Mouse (Mus musculus): Measurements from ENCODE around the gene Zbtb21. TPM values are rescaled to one million over a fixed set of nuclear protein-coding genes. Genes with fewer than 3 reads are reported as not detected.

Zbtb21 gene
- total and polyA plus RNA-seq, 2 experiments from 2014 or later = 8.7 to 28.7 TPM

GRCm38 (mm10) chr16:97958401-97958973 is 3.9 kb downstream of the Zbtb21 start:
- peaks cover 5% of the 10 kb centered on the region; the same call in 1 of the 2 replicates for H3K36me3 ChIP-seq (ENCODE audit: insufficient read depth, low read length)
- no peak overlapping the region for H3K4me3 ChIP-seq (ENCODE audit: low read length)
- no peak overlapping the region for H3K27ac ChIP-seq
- H3K27me3 ChIP-seq (ENCODE audit: insufficient read depth, low read length) = no peaks in the 10 kb centered on the region
- ATAC-seq (no peak), DNase-seq (ENCODE audit: low spot score) (no peak)
- no peak for TF ChIP-seq CTCF (IDR thresholded peaks at IDR 0.05; ENCODE audit: low read depth)
- no peak overlapping the region for H3K9ac ChIP-seq (replicated peaks; ENCODE audit: low read length)
- H3K9me3 ChIP-seq (ENCODE audit: low read length) = no peaks in the 10 kb centered on the region
- H3K4me2 ChIP-seq (ENCODE audit: low read depth, low read length) = no peak overlapping the region
- peaks cover 10% of the 10 kb centered on the region for H3K4me1 ChIP-seq (ENCODE audit: insufficient read depth, low read length)

- H3K27me3 ChIP-seq (ENCODE audit: insufficient read depth, low read length) = no peaks in the 10 kb centered on the region
- H3K9me3 ChIP-seq (ENCODE audit: low read length) = no peaks in the 10 kb centered on the region
- ATAC-seq = no peak
- peaks cover 8% of the 10 kb centered on the region for H3K36me3 ChIP-seq (ENCODE audit: insufficient read depth, low read length)
- H3K4me1 ChIP-seq (ENCODE audit: insufficient read depth, low read length) = peaks cover 10% of the 10 kb centered on the region
- no peak for DNase-seq (ENCODE audit: low spot score)
- no peak for TF ChIP-seq CTCF (IDR thresholded peaks at IDR 0.05; ENCODE audit: low read depth)
- H3K9ac ChIP-seq (replicated peaks; ENCODE audit: low read length) = no peak overlapping the region
- H3K27ac ChIP-seq = no peak overlapping the region
- no peak overlapping the region for H3K4me2 ChIP-seq (ENCODE audit: low read depth, low read length)
- no peak overlapping the region for H3K4me3 ChIP-seq (ENCODE audit: low read length)
Measured at GRCm38 (mm10) chr16:97957626-97958025, 4.8 kb downstream of the Zbtb21 start.

- 83% methylated on average over 2 of the region's 2 CpGs for WGBS
- H3K27me3 ChIP-seq (ENCODE audit: insufficient read depth, low read length) = no peaks in the 10 kb centered on the region
- no peak overlapping the region for H3K9ac ChIP-seq (replicated peaks; ENCODE audit: low read length)
- H3K4me1 ChIP-seq (ENCODE audit: insufficient read depth, low read length) = peaks cover 4% of the 10 kb centered on the region
- H3K9me3 ChIP-seq (ENCODE audit: low read length) = no peaks in the 10 kb centered on the region
- ATAC-seq (no peak), DNase-seq (ENCODE audit: low spot score) (no peak)
- TF ChIP-seq CTCF (IDR thresholded peaks at IDR 0.05; ENCODE audit: low read depth) = no peak
- peaks cover 21% of the 10 kb centered on the region for H3K36me3 ChIP-seq (ENCODE audit: insufficient read depth, low read length)
- H3K4me2 ChIP-seq (ENCODE audit: low read depth, low read length) = no peak overlapping the region
- H3K27ac ChIP-seq = no peak overlapping the region
- no peak overlapping the region for H3K4me3 ChIP-seq (ENCODE audit: low read length)
Measured at GRCm38 (mm10) chr16:97956011-97956410, 6.4 kb downstream of the Zbtb21 start.

DNA sequence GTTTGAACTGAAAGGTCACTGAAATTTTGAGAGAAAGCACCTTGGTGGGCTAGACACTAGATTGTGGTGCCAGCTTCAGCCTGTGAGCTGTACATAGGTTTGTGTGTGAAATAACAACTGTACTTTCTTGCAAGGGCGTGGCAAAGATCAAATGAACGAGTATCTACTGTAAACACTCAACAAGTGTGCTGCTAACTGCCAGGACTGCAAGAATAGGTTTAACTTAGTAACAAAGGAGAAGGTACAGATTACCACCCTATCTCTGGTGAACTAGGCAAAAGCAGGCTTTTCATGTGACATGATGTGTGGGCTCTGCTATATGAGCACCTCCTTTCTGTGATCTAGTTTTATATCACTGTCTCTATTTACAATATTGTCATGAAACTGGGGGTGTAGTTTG is 9.1 kb downstream of the Zbtb21 start:
- WGBS = 91% methylated on average over 2 of the region's 2 CpGs
- no peak for DNase-seq (ENCODE audit: low spot score)
- peaks cover 39% of the 10 kb centered on the region for H3K36me3 ChIP-seq (ENCODE audit: insufficient read depth, low read length)

DNA sequence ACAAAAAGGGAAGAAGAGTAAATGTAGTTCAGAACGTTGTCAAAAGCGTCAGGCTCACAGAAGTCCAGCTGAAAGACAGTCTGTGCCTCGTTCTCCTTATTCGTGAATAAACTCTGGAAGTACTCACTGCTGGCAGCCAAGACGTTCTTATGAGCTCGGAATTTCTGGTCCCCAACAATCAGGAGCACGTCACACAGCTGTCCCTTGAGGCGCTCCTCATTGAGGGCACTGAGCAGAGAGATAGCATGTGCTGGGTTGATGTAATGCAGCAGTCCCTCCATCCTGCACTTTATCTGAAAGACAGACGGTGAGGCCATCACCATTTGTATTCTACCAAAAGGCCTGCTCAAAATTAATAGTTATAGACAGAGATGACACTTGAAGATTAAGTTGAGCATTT is 9.6 kb downstream of the Zbtb21 start:
- H3K27ac ChIP-seq = no peak overlapping the region
- no peak overlapping the region for H3K4me3 ChIP-seq (ENCODE audit: low read length)
- no peak for ATAC-seq
- H3K9ac ChIP-seq (replicated peaks; ENCODE audit: low read length) = no peak overlapping the region
- no peak overlapping the region for H3K4me2 ChIP-seq (ENCODE audit: low read depth, low read length)
- no peak for DNase-seq (ENCODE audit: low spot score)
- 91% methylated on average over 9 of the region's 9 CpGs for WGBS
- H3K27me3 ChIP-seq (ENCODE audit: insufficient read depth, low read length) = no peaks in the 10 kb centered on the region
- no peaks in the 10 kb centered on the region for H3K4me1 ChIP-seq (ENCODE audit: insufficient read depth, low read length)
- no peaks in the 10 kb centered on the region for H3K9me3 ChIP-seq (ENCODE audit: low read length)
- no peak for TF ChIP-seq CTCF (IDR thresholded peaks at IDR 0.05; ENCODE audit: low read depth)
- H3K36me3 ChIP-seq (ENCODE audit: insufficient read depth, low read length) = peaks cover 39% of the 10 kb centered on the region

More for the DNA sequence above, 9.1 kb downstream of the Zbtb21 start:
- no peaks in the 10 kb centered on the region for H3K4me1 ChIP-seq (ENCODE audit: insufficient read depth, low read length)
- no peaks in the 10 kb centered on the region for H3K27me3 ChIP-seq (ENCODE audit: insufficient read depth, low read length)
- H3K4me3 ChIP-seq (ENCODE audit: low read length) = no peak overlapping the region
- no peak for ATAC-seq
- no peak overlapping the region for H3K27ac ChIP-seq
- H3K4me2 ChIP-seq (ENCODE audit: low read depth, low read length) = no peak overlapping the region
- TF ChIP-seq CTCF (IDR thresholded peaks at IDR 0.05; ENCODE audit: low read depth) = no peak
- no peak overlapping the region for H3K9ac ChIP-seq (replicated peaks; ENCODE audit: low read length)
- no peaks in the 10 kb centered on the region for H3K9me3 ChIP-seq (ENCODE audit: low read length)

- WGBS = 90% methylated on average over 4 of the region's 4 CpGs
- Histone ChIP-seq H3K36me3 (ENCODE audit: insufficient read depth, low read length) (peaks cover 39% of the 10 kb centered on the region), H3K4me3 (ENCODE audit: low read length) (no peak overlapping the region), H3K4me2 (ENCODE audit: low read depth, low read length) (no peak overlapping the region), H3K27ac (no peak overlapping the region), H3K4me1 (ENCODE audit: insufficient read depth, low read length) (no peaks in the 10 kb centered on the region), H3K27me3 (ENCODE audit: insufficient read depth, low read length) (no peaks in the 10 kb centered on the region), H3K9me3 (ENCODE audit: low read length) (no peaks in the 10 kb centered on the region), H3K9ac (replicated peaks; ENCODE audit: low read length) (no peak overlapping the region)
- ATAC-seq (no peak), DNase-seq (ENCODE audit: low spot score) (no peak)
- TF ChIP-seq CTCF (IDR thresholded peaks at IDR 0.05; ENCODE audit: low read depth) = no peak
Measured at GRCm38 (mm10) chr16:97952371-97952770, 10.1 kb downstream of the Zbtb21 start.

DNA sequence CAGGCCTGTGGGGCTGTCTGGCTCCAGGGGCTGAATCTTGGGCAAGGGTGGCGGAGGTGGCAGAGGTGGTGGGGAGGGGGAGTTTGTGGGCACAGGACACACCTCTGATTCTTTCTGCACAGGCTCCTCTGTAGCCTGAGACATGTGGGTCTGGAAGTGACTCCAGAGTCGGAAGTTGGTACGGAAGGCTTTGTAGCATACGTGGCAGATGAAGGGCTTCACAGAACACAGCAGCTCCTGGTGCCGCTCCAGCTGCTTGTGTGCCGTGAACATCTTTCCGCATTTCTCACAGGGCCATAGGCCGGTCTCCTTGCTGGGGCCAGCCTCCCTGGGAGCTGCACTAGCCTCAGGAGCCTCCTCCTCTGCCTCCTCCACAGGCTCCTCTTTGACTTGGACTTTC is 12.4 kb downstream of the Zbtb21 start:
- no peak for TF ChIP-seq CTCF (IDR thresholded peaks at IDR 0.05; ENCODE audit: low read depth)
- 96% methylated on average over 8 of the region's 8 CpGs for WGBS
- ATAC-seq (no peak), DNase-seq (ENCODE audit: low spot score) (no peak)
- Histone ChIP-seq H3K36me3 (ENCODE audit: insufficient read depth, low read length) (peaks cover 39% of the 10 kb centered on the region), H3K9ac (replicated peaks; ENCODE audit: low read length) (no peak overlapping the region), H3K27me3 (ENCODE audit: insufficient read depth, low read length) (no peaks in the 10 kb centered on the region), H3K4me1 (ENCODE audit: insufficient read depth, low read length) (no peaks in the 10 kb centered on the region), H3K9me3 (ENCODE audit: low read length) (no peaks in the 10 kb centered on the region), H3K27ac (no peak overlapping the region), H3K4me2 (ENCODE audit: low read depth, low read length) (no peak overlapping the region), H3K4me3 (ENCODE audit: low read length) (no peak overlapping the region)
